ENCODE assay signal across 14 mouse cellular contexts in the genomic region with DNA sequence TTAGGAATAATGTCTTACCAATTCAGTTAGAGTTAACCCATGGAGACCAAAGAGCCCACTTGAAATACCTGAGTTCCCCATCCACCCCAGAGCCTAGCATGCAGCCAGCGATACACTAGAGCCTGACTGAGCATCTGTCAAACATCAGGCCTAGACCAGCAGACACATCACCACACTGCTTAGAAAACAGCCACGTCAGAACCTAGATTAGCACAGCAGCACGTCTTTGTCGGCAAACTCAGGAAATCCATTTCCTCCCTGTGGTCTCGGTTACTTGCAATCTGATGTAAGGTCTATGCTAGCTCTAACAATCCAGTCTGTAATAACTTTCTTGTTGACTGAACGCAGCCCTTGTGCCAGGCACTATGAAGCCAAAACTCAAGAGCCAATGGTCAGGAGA. TPM values are rescaled to one million over a fixed set of nuclear protein-coding genes. Genes with fewer than 3 reads are reported as not detected.
DNase-seq lines count a peak whose midpoint lies in the region; ATAC-seq lines count a peak whose summit lies in the region.
"Had no signal": no experiment of that assay in that cellular context is flagged by ENCODE, and none has a peak within 500 bp of the region (broad histone marks: within the 10 kb centered on the region; RNA-seq: fewer than 3 reads in every experiment).

No protein-coding gene starts in this region.

- H3K4me2 ChIP-seq in embryonic facial prominence, embryonic 13.5 days: no peak overlapping the region
- H3K4me2 ChIP-seq in intestine, embryonic 16.5 days (ENCODE audit: low read depth, low read length): no peak overlapping the region
- H3K4me2 ChIP-seq: heart, embryonic 15.5 days; limb, embryonic 13.5 days had no signal

- H3K36me3 ChIP-seq in embryonic facial prominence, embryonic 13.5 days: peaks cover 67% of the 10 kb centered on the region
- peaks cover 77% of the 10 kb centered on the region for H3K36me3 ChIP-seq in embryonic facial prominence, embryonic 10.5 days (replicated peaks)
- peaks cover 27% of the 10 kb centered on the region for H3K36me3 ChIP-seq in intestine, embryonic 16.5 days (ENCODE audit: control insufficient read depth, insufficient read depth, low read length)

- ATAC-seq in embryonic facial prominence, embryonic 13.5 days (ENCODE audit: insufficient number of reproducible peaks, insufficient read depth, low FRiP score, low TSS enrichment, low read depth): no peak
- ATAC-seq in megakaryocyte, adult 5-6 weeks (ENCODE audit: poor library complexity, severe bottlenecking): peak; percentile 62
- no peak for ATAC-seq in intestine, embryonic 16.5 days
- ATAC-seq: hindbrain, embryonic 16.5 days had no signal

- H3K27me3 ChIP-seq in embryonic facial prominence, embryonic 13.5 days: no peaks in the 10 kb centered on the region
- H3K27me3 ChIP-seq in embryonic facial prominence, embryonic 10.5 days (replicated peaks; ENCODE audit: low read depth, poor library complexity, severe bottlenecking): no peaks in the 10 kb centered on the region
- H3K27me3 ChIP-seq in intestine, embryonic 16.5 days (replicated peaks; ENCODE audit: control insufficient read depth, insufficient read depth, low read length): no peaks in the 10 kb centered on the region
- H3K27me3 ChIP-seq: heart, embryonic 15.5 days; limb, embryonic 13.5 days had no signal

- no peaks in the 10 kb centered on the region for H3K9me3 ChIP-seq in embryonic facial prominence, embryonic 13.5 days
- no peaks in the 10 kb centered on the region for H3K9me3 ChIP-seq in embryonic facial prominence, embryonic 10.5 days
- no peaks in the 10 kb centered on the region for H3K9me3 ChIP-seq in intestine, embryonic 16.5 days (ENCODE audit: control insufficient read depth, low read length)
- H3K9me3 ChIP-seq: heart, embryonic 15.5 days; limb, embryonic 13.5 days had no signal

- no peak for DNase-seq in embryonic facial prominence, embryonic 10.5 days (ENCODE audit: low spot score)
- peak; percentile 88 for DNase-seq in MEL-GATA-1-ER (ENCODE audit: extremely low read depth, low read depth)
- peak; percentile 36 to 55 for DNase-seq in thymus, postnatal 10 days (ENCODE audit: low spot score in 2 of 2)
- DNase-seq in testis, postnatal 10 days (ENCODE audit: low spot score): no peak
- no peak for DNase-seq in gastrocnemius, postnatal 4 days (ENCODE audit: low spot score in 2 of 2)
- DNase-seq: adrenal gland, adult 2 months; kidney, postnatal 10 days; lung, postnatal 4 days had no signal

- H3K4me1 ChIP-seq in embryonic facial prominence, embryonic 13.5 days: peaks cover 15% of the 10 kb centered on the region
- H3K4me1 ChIP-seq in embryonic facial prominence, embryonic 10.5 days: peaks cover 25% of the 10 kb centered on the region
- peaks cover 14% of the 10 kb centered on the region for H3K4me1 ChIP-seq in intestine, embryonic 16.5 days (ENCODE audit: control insufficient read depth, insufficient read depth, low read length)

- H3K27ac ChIP-seq in embryonic facial prominence, embryonic 13.5 days: no peak overlapping the region
- no peak overlapping the region for H3K27ac ChIP-seq in embryonic facial prominence, embryonic 10.5 days (replicated peaks)
- H3K27ac ChIP-seq in intestine, embryonic 16.5 days (ENCODE audit: low read length): no peak overlapping the region
- H3K27ac ChIP-seq: heart, embryonic 15.5 days; limb, embryonic 13.5 days had no signal

- 75% methylated on average over 6 of the region's 6 CpGs for WGBS in embryonic facial prominence, embryonic 13.5 days
- WGBS in embryonic facial prominence, embryonic 10.5 days: 84% methylated on average over 6 of the region's 6 CpGs
- WGBS in intestine, embryonic 16.5 days: 76% methylated on average over 6 of the region's 6 CpGs

- H3K4me3 ChIP-seq in embryonic facial prominence, embryonic 13.5 days: no peak overlapping the region
- no peak overlapping the region for H3K4me3 ChIP-seq in embryonic facial prominence, embryonic 10.5 days
- no peak overlapping the region for H3K4me3 ChIP-seq in intestine, embryonic 16.5 days (ENCODE audit: low read length)
- H3K4me3 ChIP-seq: heart, embryonic 15.5 days; limb, embryonic 13.5 days had no signal

- 0 out of 2 replicates have a peak overlapping the region, but pooled peaks have one; percentile 23 for H3K9ac ChIP-seq in embryonic facial prominence, embryonic 13.5 days
- H3K9ac ChIP-seq in intestine, embryonic 16.5 days (ENCODE audit: low read depth, low read length): no peak overlapping the region
- H3K9ac ChIP-seq: heart, embryonic 15.5 days had no signal

RNA-seq across cellular contexts. Expression of gene Sh2b1, which starts 5.1 kb away (rescaled TPM):
- 53.4 and 57.8 TPM in 2 replicates for polyA plus RNA-seq in embryonic facial prominence, embryonic 13.5 days (2015; fragmentation: Nextera tagmentation; extraction: Ambion mirVana)
- 53.3 and 54.0 TPM in 2 replicates for polyA plus RNA-seq in embryonic facial prominence, embryonic 10.5 days (2016; fragmentation: Nextera tagmentation; extraction: Ambion mirVana)
- total RNA-seq in megakaryocyte, adult 5-6 weeks (2015): 18.2 and 20.6 TPM in 2 replicates
- total RNA-seq in megakaryocyte, adult 5-6 weeks (2017): 9.9 and 10.6 TPM in 2 replicates
- 43.2 and 44.6 TPM in 2 replicates for polyA plus RNA-seq in intestine, embryonic 16.5 days (2015; fragmentation: Nextera tagmentation; extraction: Ambion mirVana)
- 10 to 100 TPM; 52.7 to 57.0 TPM for total RNA-seq in gastrocnemius, postnatal 4 days (2021)

RNA-seq across cellular contexts. Expression of gene Atp2a1, which starts 7.2 kb away (rescaled TPM):
- 7.9 and 11.5 TPM in 2 replicates for polyA plus RNA-seq in embryonic facial prominence, embryonic 13.5 days (2015; fragmentation: Nextera tagmentation; extraction: Ambion mirVana)
- polyA plus RNA-seq in embryonic facial prominence, embryonic 10.5 days (2016; fragmentation: Nextera tagmentation; extraction: Ambion mirVana): 1.8 and 2.5 TPM in 2 replicates
- 0.07 and 0.52 TPM in 2 replicates for total RNA-seq in megakaryocyte, adult 5-6 weeks (2015)
- not detected in 2 replicates for total RNA-seq in megakaryocyte, adult 5-6 weeks (2017)
- 1.1 and 1.3 TPM in 2 replicates for polyA plus RNA-seq in intestine, embryonic 16.5 days (2015; fragmentation: Nextera tagmentation; extraction: Ambion mirVana)
- 1,000 to 10,000 TPM; 6,232 to 6,720 TPM for total RNA-seq in gastrocnemius, postnatal 4 days (2021)
- total RNA-seq: adrenal gland, adult 2 months had no signal
- polyA plus RNA-seq: adrenal gland, adult 2 months had no signal

RNA-seq across cellular contexts. Expression of gene Tufm, which starts 17.1 kb away (rescaled TPM):
- 129 and 131 TPM in 2 replicates for polyA plus RNA-seq in embryonic facial prominence, embryonic 13.5 days (2015; fragmentation: Nextera tagmentation; extraction: Ambion mirVana)
- 169 and 185 TPM in 2 replicates for polyA plus RNA-seq in embryonic facial prominence, embryonic 10.5 days (2016; fragmentation: Nextera tagmentation; extraction: Ambion mirVana)
- total RNA-seq in megakaryocyte, adult 5-6 weeks (2015): 40.2 and 44.3 TPM in 2 replicates
- total RNA-seq in megakaryocyte, adult 5-6 weeks (2017): 33.8 and 44.9 TPM in 2 replicates
- polyA plus RNA-seq in intestine, embryonic 16.5 days (2015; fragmentation: Nextera tagmentation; extraction: Ambion mirVana): 229 and 244 TPM in 2 replicates
- total RNA-seq in gastrocnemius, postnatal 4 days (2021): 100 to 1,000 TPM in 1 of 2 experiments, 10 to 100 TPM in 1; 97.3 to 127 TPM

RNA-seq across cellular contexts. Expression of gene Atxn2l, which starts 33.2 kb away (rescaled TPM):
- 54.0 and 56.8 TPM in 2 replicates for polyA plus RNA-seq in embryonic facial prominence, embryonic 13.5 days (2015; fragmentation: Nextera tagmentation; extraction: Ambion mirVana)
- 50.4 and 54.1 TPM in 2 replicates for polyA plus RNA-seq in embryonic facial prominence, embryonic 10.5 days (2016; fragmentation: Nextera tagmentation; extraction: Ambion mirVana)
- total RNA-seq in megakaryocyte, adult 5-6 weeks (2015): 75.5 and 84.4 TPM in 2 replicates
- 26.1 and 40.5 TPM in 2 replicates for total RNA-seq in megakaryocyte, adult 5-6 weeks (2017)
- 25.8 and 29.4 TPM in 2 replicates for polyA plus RNA-seq in intestine, embryonic 16.5 days (2015; fragmentation: Nextera tagmentation; extraction: Ambion mirVana)
- total RNA-seq in gastrocnemius, postnatal 4 days (2021): 10 to 100 TPM; 57.0 to 70.7 TPM

RNA-seq across cellular contexts. Expression of gene Rabep2, which starts 41.5 kb away (rescaled TPM):
- polyA plus RNA-seq in embryonic facial prominence, embryonic 13.5 days (2015; fragmentation: Nextera tagmentation; extraction: Ambion mirVana): 30.8 and 34.0 TPM in 2 replicates
- 33.7 and 34.6 TPM in 2 replicates for polyA plus RNA-seq in embryonic facial prominence, embryonic 10.5 days (2016; fragmentation: Nextera tagmentation; extraction: Ambion mirVana)
- total RNA-seq in megakaryocyte, adult 5-6 weeks (2015): 6.7 and 6.8 TPM in 2 replicates
- total RNA-seq in megakaryocyte, adult 5-6 weeks (2017): 21.4 and 25.0 TPM in 2 replicates
- 22.6 and 25.0 TPM in 2 replicates for polyA plus RNA-seq in intestine, embryonic 16.5 days (2015; fragmentation: Nextera tagmentation; extraction: Ambion mirVana)
- 10 to 100 TPM; 14.0 to 16.2 TPM for total RNA-seq in gastrocnemius, postnatal 4 days (2021)

Comparison
In these comparisons a context has a peak if more than half of its experiments do, and no peak if none do; other contexts are left out.
1. DNase-seq: peak in MEL-GATA-1-ER (single experiment) and thymus, postnatal 10 days (2 of 2); none in embryonic facial prominence, embryonic 10.5 days (single experiment), testis, postnatal 10 days (single experiment) and gastrocnemius, postnatal 4 days (0 of 2).